Mouse (Mus musculus): Measurements from ENCODE around the gene Churc1.

Gene Churc1

GRCm38 (mm10) chr12:76796938-76797539 lies 31.7 kb downstream of the Churc1 start:
- DNase-seq, result no peak

- DNase-seq, result no peak
Measured at GRCm38 (mm10) chr12:76798008-76798720, 32.8 kb downstream of the Churc1 start.

GRCm38 (mm10) chr12:76803028-76803427 lies 37.7 kb downstream of the Churc1 start:
- no peak for DNase-seq

GRCm38 (mm10) chr12:76803700-76804252 lies 38.4 kb downstream of the Churc1 start:
- no peak for DNase-seq

GRCm38 (mm10) chr12:76805056-76805811 lies 39.9 kb downstream of the Churc1 start:
- DNase-seq, result no peak

- no peak for DNase-seq
Measured at GRCm38 (mm10) chr12:76807796-76808195, 42.5 kb downstream of the Churc1 start.

GRCm38 (mm10) chr12:76810491-76810890 lies 45.2 kb downstream of the Churc1 start:
- no peak for DNase-seq

GRCm38 (mm10) chr12:76811006-76811405 lies 45.7 kb downstream of the Churc1 start:
- DNase-seq, result no peak

- no peak for DNase-seq
Measured at GRCm38 (mm10) chr12:76813543-76813942, 48.2 kb downstream of the Churc1 start.

GRCm38 (mm10) chr12:76814120-76814519 lies 48.8 kb downstream of the Churc1 start:
- DNase-seq, result no peak

- DNase-seq, result no peak
Measured at GRCm38 (mm10) chr12:76816720-76817119, 51.4 kb downstream of the Churc1 start.

- no peak for DNase-seq
Measured at GRCm38 (mm10) chr12:76817176-76817575, 51.8 kb downstream of the Churc1 start.

GRCm38 (mm10) chr12:76818120-76818519 lies 52.8 kb downstream of the Churc1 start:
- DNase-seq, result no peak

- no peak for DNase-seq
Measured at GRCm38 (mm10) chr12:76818908-76819307, 53.6 kb downstream of the Churc1 start.

- no peak for DNase-seq
Measured at GRCm38 (mm10) chr12:76819816-76820215, 54.5 kb downstream of the Churc1 start.

GRCm38 (mm10) chr12:76820615-76821014 lies 55.3 kb downstream of the Churc1 start:
- no peak for DNase-seq

GRCm38 (mm10) chr12:76822002-76822650 lies 56.8 kb downstream of the Churc1 start:
- DNase-seq, result peak; percentile 58

- DNase-seq, result no peak
Measured at GRCm38 (mm10) chr12:76822651-76823041, 57.3 kb downstream of the Churc1 start, which contains the start of gene Rab15. Gene Rab15 (minus strand): TSS chr12:76822908.

GRCm38 (mm10) chr12:76825283-76825682 lies 59.9 kb downstream of the Churc1 start:
- no peak for DNase-seq

GRCm38 (mm10) chr12:76832704-76833103 lies 67.4 kb downstream of the Churc1 start:
- peak; percentile 28 for DNase-seq

Measured in right cerebral cortex, postnatal 4 days (tissue).